Mouse (Mus musculus) limb, embryonic 14.5 days (tissue): Measurements from ENCODE around the gene C77080. TPM values are rescaled to one million over a fixed set of nuclear protein-coding genes. Genes with fewer than 3 reads are reported as not detected.

Source experiments
- ATAC-seq: fragments of 200-750 bp; cut with Nextera tagmentation; 2 replicates; pipeline ENCODE4 v1.8.0; 2017; ENCODE audit warnings: low read depth, moderate number of reproducible peaks, moderate TSS enrichment; ENCODE audit not compliant: low FRiP score
- DNase-seq: peaks from one replicate; pipeline ENCODE4 v3.0.0-alpha.2; 2015; ENCODE audit warnings: low spot score
- H3K27ac ChIP-seq: fragments of 300-500 bp; sonication (generic); replicated peaks from 2 replicates; pipeline ENCODE4 v1.5.1; 2014; ENCODE audit warnings: low read depth, mild to moderate bottlenecking, low read length, moderate library complexity, mixed read lengths
- H3K27me3 ChIP-seq: fragments of 300-500 bp; sonication (generic); 2 replicates; pipeline ENCODE4 v1.6.1; 2014; ENCODE audit warnings: low read length, mixed read lengths; ENCODE audit not compliant: control insufficient read depth, insufficient read depth
- H3K36me3 ChIP-seq: fragments of 300-500 bp; sonication (generic); 2 replicates; pipeline ENCODE4 v1.6.1; 2014; ENCODE audit warnings: mild to moderate bottlenecking, low read length, moderate library complexity, mixed read lengths; ENCODE audit not compliant: control insufficient read depth, insufficient read depth
- H3K4me1 ChIP-seq: fragments of 300-500 bp; sonication (generic); 2 replicates; pipeline ENCODE4 v1.6.1; 2014; ENCODE audit warnings: antibody characterized with exemption, low read length, mixed read lengths; ENCODE audit not compliant: control insufficient read depth, insufficient read depth
- H3K4me2 ChIP-seq: fragments of 300-500 bp; sonication (generic); replicated peaks from 2 replicates; pipeline ENCODE4 v1.6.1; 2014; ENCODE audit warnings: low read depth, mild to moderate bottlenecking, low read length, moderate library complexity; ENCODE audit not compliant: severe bottlenecking
- H3K4me3 ChIP-seq: fragments of 300-500 bp; sonication (generic); replicated peaks from 2 replicates; pipeline ENCODE4 v1.5.1; 2014; ENCODE audit warnings: low read length
- H3K9ac ChIP-seq: fragments of 300-500 bp; sonication (generic); 2 replicates; pipeline ENCODE4 v1.6.1; 2014; ENCODE audit warnings: mild to moderate bottlenecking, low read depth, low read length, moderate library complexity; ENCODE audit not compliant: severe bottlenecking
- H3K9me3 ChIP-seq: fragments of 300-500 bp; sonication (generic); 2 replicates; pipeline ENCODE4 v1.6.1; 2016; ENCODE audit warnings: low read length; ENCODE audit not compliant: control insufficient read depth
- POLR2A ChIP-seq: fragments of 200-500 bp; IDR thresholded peaks from 2 replicates; pipeline ENCODE4 v1.8.0; 2012; ENCODE audit warnings: inconsistent platforms, mild to moderate bottlenecking, moderate library complexity, borderline replicate concordance; ENCODE audit not compliant: insufficient read depth, insufficient read length; ENCODE audit errors: extremely low read depth
- WGBS: fragments of 180-500 bp; shearing (Covaris S2); extraction: QIAGEN DNeasy Blood & Tissue Kit; methylation state at CpG from one replicate; pipeline ENCODE4 v1.1.7; 2014; 5-methylcytosine and 5-hydroxymethylcytosine counted together
- polyA plus RNA-seq, 2 experiments: library from polyadenylated mRNA; depleted of rRNA in 1 of 2; stranded (reverse) in 1 of 2; unstranded in 1 of 2; fragments of >200 nt; fragmentation: Nextera tagmentation in 1 of 2; extraction: Ambion mirVana in 1 of 2; gene quantifications; 2 replicates each; pipeline versions ENCODE4 v1.2.1 to v1.2.3; 2012 to 2014

C77080 gene
- polyA plus RNA-seq, 2 experiments = 7.6 to 17.1 TPM

DNA sequence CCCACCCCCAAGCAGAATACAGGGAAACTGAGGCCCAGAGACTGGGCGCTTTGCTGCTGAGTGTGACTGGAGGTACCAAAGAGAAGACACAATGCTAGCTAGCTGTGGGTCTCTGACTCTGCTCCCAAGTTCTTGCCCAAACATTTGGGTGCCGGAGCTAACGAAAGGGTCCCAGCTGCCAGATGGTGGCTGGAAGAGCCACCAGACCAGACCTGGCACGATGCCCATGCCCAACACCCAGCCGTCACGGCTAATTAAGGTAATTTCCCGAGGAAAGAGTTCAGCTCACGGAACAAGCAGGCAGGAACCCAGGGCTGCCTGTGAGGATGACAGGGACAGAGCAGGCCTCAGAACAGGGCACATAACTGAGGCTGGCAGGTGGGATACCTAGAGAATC, 33.2 kb downstream of the C77080 start:
- no peak for TF ChIP-seq POLR2A

GRCm38 (mm10) chr4:129227170-129227984, 33.8 kb downstream of the C77080 start:
- Histone ChIP-seq H3K4me3 (peak overlapping the region; percentile 24), H3K27ac (no peak overlapping the region; the same call in 1 of the 2 replicates), H3K9ac (peak overlapping the region; percentile 44), H3K4me1 (peaks cover 39% of the 10 kb centered on the region), H3K27me3 (no peaks in the 10 kb centered on the region), H3K36me3 (peaks cover 27% of the 10 kb centered on the region), H3K4me2 (peak overlapping the region; percentile 46), H3K9me3 (no peaks in the 10 kb centered on the region)
- no peak for TF ChIP-seq POLR2A
- ATAC-seq (no peak), DNase-seq (no peak)
- 7% methylated on average over 22 of the region's 22 CpGs for WGBS

More for the DNA sequence above, 33.2 kb downstream of the C77080 start:
- no peak for ATAC-seq
- Histone ChIP-seq H3K9ac (no peak overlapping the region), H3K27me3 (no peaks in the 10 kb centered on the region), H3K36me3 (peaks cover 22% of the 10 kb centered on the region), H3K4me2 (peak overlapping the region; percentile 46), H3K4me3 (peak overlapping the region; percentile 24; the same call in 1 of the 2 replicates), H3K9me3 (no peaks in the 10 kb centered on the region), H3K4me1 (peaks cover 38% of the 10 kb centered on the region), H3K27ac (no peak overlapping the region)
- WGBS = 17% methylated on average over 8 of the region's 8 CpGs
- no peak for DNase-seq

GRCm38 (mm10) chr4:129226441-129226963, 34.7 kb downstream of the C77080 start:
- no peak for ATAC-seq
- H3K9me3 ChIP-seq = no peaks in the 10 kb centered on the region
- H3K27me3 ChIP-seq = no peaks in the 10 kb centered on the region
- TF ChIP-seq POLR2A = no peak
- H3K36me3 ChIP-seq = peaks cover 36% of the 10 kb centered on the region
- peaks cover 39% of the 10 kb centered on the region for H3K4me1 ChIP-seq
- H3K4me3 ChIP-seq = peak overlapping the region; percentile 24; the same call in 1 of the 2 replicates
- H3K4me2 ChIP-seq = peak overlapping the region; percentile 46
- H3K9ac ChIP-seq = 0 out of 2 replicates have a peak overlapping the region, but pooled peaks have one; percentile 44
- DNase-seq = no peak
- no peak overlapping the region; the same call in 1 of the 2 replicates for H3K27ac ChIP-seq
- WGBS = 13% methylated on average over 5 of the region's 5 CpGs

DNA sequence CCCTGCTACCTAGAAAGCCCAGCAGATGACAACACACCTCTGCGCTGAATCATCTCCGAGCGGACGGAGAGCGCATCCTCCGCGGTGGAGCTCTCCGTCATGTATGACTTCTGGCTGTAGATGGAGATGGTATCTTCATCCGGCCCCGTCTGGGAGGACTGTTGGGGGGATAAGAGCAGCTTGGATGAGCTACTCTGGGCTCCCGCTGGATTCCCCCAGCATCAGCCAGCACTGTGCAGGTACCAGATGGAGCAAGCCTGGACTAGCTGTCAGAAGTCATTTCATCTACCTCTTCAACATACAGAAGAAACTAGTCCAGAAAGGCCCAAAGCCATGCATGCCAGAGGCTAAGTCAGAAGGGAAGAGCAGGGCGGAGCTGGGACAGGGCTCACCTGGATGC, 35.9 kb downstream of the C77080 start:
- Histone ChIP-seq H3K9me3 (no peaks in the 10 kb centered on the region), H3K4me1 (peaks cover 39% of the 10 kb centered on the region), H3K36me3 (peaks cover 48% of the 10 kb centered on the region), H3K9ac (no peak overlapping the region), H3K4me2 (no peak overlapping the region), H3K4me3 (no peak overlapping the region), H3K27ac (no peak overlapping the region), H3K27me3 (no peaks in the 10 kb centered on the region)
- DNase-seq = no peak
- TF ChIP-seq POLR2A = no peak
- 92% methylated on average over 12 of the region's 12 CpGs for WGBS
- no peak for ATAC-seq

DNA sequence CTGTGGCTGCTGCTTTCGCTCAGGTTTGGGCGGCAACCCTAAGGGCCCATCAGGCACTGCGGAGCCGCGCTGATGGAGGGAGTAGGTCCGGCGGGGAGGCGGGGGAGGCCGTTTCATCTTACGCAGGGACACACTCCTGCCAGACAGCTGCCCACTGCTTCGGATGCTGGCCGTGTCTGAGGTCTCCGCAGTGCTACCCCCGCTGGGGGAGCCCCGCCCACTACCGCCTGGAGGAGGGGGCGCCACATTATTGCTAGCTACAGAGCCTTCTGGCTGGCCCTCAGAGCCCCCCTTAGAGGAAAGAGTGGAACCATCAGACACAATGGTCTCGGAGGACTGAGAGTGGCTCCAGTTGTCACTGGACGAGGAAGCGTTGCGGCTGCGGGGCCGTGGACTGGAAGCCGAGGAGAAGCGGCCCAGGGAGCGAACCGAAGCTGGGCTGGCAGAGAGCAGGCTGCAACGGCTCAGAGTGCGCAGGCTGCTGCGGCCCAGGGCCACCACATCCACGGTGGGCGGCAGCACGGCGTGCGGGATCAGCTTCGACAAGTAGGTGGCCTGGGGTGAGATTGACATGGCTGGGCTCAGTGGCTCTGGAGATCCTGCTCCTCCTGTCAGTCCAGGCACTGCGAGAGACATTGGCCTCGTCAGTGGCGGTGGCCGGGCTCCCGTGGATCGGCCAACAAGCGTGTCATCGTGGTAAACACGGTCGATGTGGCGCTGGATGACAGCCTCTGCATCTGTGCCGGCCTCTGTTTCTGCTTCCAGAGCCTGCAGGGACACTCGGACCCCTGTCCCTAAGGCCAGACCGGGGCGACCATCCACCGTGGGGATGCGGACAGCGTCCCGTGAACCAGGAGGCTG, 37.6 kb downstream of the C77080 start:
- no peak overlapping the region for H3K4me3 ChIP-seq
- no peaks in the 10 kb centered on the region for H3K27me3 ChIP-seq
- ATAC-seq = peak; percentile 42; the same call in 1 of the 2 replicates
- no peaks in the 10 kb centered on the region for H3K9me3 ChIP-seq
- 36% methylated on average over 51 of the region's 55 CpGs for WGBS
- no peak for TF ChIP-seq POLR2A
- peak overlapping the region; percentile 34 for H3K4me2 ChIP-seq
- H3K27ac ChIP-seq = no peak overlapping the region
- peaks cover 46% of the 10 kb centered on the region for H3K4me1 ChIP-seq
- peaks cover 64% of the 10 kb centered on the region for H3K36me3 ChIP-seq
- no peak overlapping the region for H3K9ac ChIP-seq
- DNase-seq = no peak
